Mouse (Mus musculus) embryonic facial prominence, embryonic 11.5 days (tissue): ENCODE data around the gene Cdip1. TPM values are rescaled to one million over a fixed set of nuclear protein-coding genes. Genes with fewer than 3 reads are reported as not detected.

Source experiments
- ATAC-seq: fragments of 200-750 bp; cut with Nextera tagmentation; replicated peaks from 2 replicates; pipeline ENCODE4 v1.8.0; 2017; ENCODE audit warnings: low read depth; ENCODE audit not compliant: insufficient number of reproducible peaks, low FRiP score, low TSS enrichment
- DNase-seq: peaks from one replicate; pipeline ENCODE4 v3.0.0-alpha.2; 2015; ENCODE audit warnings: low spot score
- H3K27ac ChIP-seq: fragments of 300-500 bp; sonication (generic); replicated peaks from 2 replicates; pipeline ENCODE4 v1.5.1; 2014; ENCODE audit warnings: mild to moderate bottlenecking, low read depth, low read length, control low read depth
- H3K27me3 ChIP-seq: fragments of 300-500 bp; sonication (generic); 2 replicates; pipeline ENCODE4 v1.6.1; 2014; ENCODE audit warnings: mild to moderate bottlenecking, low read length, moderate library complexity, mixed read lengths; ENCODE audit not compliant: control insufficient read depth, insufficient read depth
- H3K36me3 ChIP-seq: fragments of 300-500 bp; sonication (generic); replicated peaks from 2 replicates; pipeline ENCODE4 v1.6.1; 2014; ENCODE audit warnings: low read depth, mild to moderate bottlenecking, low read length, moderate library complexity, mixed read lengths; ENCODE audit not compliant: control insufficient read depth, insufficient read depth
- H3K4me1 ChIP-seq: fragments of 300-500 bp; sonication (generic); 2 replicates; pipeline ENCODE4 v1.6.1; 2014; ENCODE audit warnings: low read length, mixed read lengths; ENCODE audit not compliant: control insufficient read depth, insufficient read depth
- H3K4me2 ChIP-seq: fragments of 300-500 bp; sonication (generic); 2 replicates; pipeline ENCODE4 v1.6.1; 2014; ENCODE audit warnings: low read depth, mild to moderate bottlenecking, control low read depth, low read length, moderate library complexity
- H3K4me3 ChIP-seq: fragments of 300-500 bp; sonication (generic); 2 replicates; pipeline ENCODE4 v1.5.1; 2014; ENCODE audit warnings: low read depth, low read length, control low read depth
- H3K9ac ChIP-seq: fragments of 300-500 bp; sonication (generic); replicated peaks from 2 replicates; pipeline ENCODE4 v1.6.1; 2014; ENCODE audit warnings: mild to moderate bottlenecking, control low read depth, low read length
- H3K9me3 ChIP-seq: fragments of 300-500 bp; sonication (generic); replicated peaks from 2 replicates; pipeline ENCODE4 v1.6.1; 2016; ENCODE audit warnings: mild to moderate bottlenecking, low read length, inconsistent platforms, mixed read lengths; ENCODE audit not compliant: control insufficient read depth
- WGBS: fragments of 180-500 bp; shearing (Covaris S2); extraction: QIAGEN DNeasy Blood & Tissue Kit; methylation state at CpG from one replicate; pipeline ENCODE4 v1.1.7; 2014; 5-methylcytosine and 5-hydroxymethylcytosine counted together
- polyA plus RNA-seq: library from polyadenylated mRNA; unstranded; fragments of >200 nt; fragmentation: Nextera tagmentation; extraction: Ambion mirVana; gene quantifications from 2 replicates; pipeline ENCODE4 v1.2.1, GENCODE M21; 2014

Gene Cdip1
- polyA plus RNA-seq, 1 experiment from 2014 or later: 76.1 TPM

DNA sequence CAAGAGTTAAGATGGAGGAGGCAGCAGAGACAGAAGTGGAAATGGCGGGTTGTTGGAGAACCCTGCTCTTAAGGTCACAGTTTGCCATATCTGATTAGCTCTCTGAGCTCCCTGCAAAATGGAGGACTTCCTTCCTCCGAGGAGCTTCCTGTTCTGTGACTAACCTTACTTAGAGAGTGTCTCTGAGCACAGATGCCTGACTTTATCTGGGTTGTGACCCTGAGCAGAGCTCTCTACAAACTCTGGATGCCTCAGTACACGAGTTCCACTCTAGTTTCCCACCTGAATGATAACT lies 67.2 kb downstream of the Cdip1 start:
- Histone ChIP-seq H3K36me3 (no peaks in the 10 kb centered on the region), H3K4me2 (no peak overlapping the region), H3K9ac (no peak overlapping the region), H3K27me3 (no peaks in the 10 kb centered on the region), H3K9me3 (no peaks in the 10 kb centered on the region), H3K4me3 (no peak overlapping the region), H3K4me1 (no peaks in the 10 kb centered on the region), H3K27ac (no peak overlapping the region)
- ATAC-seq (no peak), DNase-seq (no peak)
- 66% methylated on average over 3 of the region's 3 CpGs for WGBS

DNA sequence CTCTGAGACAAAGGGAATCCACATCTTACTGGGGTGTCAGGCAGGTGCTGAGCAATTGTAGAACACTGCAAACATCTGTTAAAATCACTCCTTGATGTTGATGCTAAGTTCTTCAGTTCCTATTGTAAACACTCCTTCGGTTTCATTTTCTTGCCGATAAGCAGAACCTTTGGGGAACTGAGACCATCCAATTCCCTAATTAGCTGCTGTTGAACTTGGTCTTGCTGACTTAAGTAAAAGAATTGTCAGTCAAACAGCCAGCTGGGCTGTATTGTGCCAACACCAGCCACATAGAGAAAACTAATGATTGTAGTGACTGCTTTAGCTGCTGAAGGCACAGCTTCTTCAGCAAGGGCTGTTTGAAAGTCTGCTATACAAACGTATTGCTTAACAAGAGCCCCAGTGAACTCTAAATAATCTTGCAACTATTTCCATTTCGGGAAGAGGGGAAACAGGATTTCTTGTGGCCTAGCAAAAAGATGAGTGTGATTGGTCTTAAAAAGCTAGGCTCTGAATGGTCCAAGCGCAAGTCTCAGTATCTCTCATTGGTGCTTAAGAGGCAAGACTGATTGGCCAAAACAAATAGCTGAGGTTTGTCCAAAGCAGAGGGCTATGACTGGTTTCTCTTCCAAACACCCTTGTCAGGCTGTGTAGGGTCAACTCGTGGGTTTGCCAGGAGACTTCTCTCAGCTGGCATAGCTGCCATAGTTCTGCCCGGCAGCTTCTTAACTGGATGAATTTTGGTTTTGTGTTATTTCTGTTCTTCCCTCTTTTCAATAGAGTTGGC lies 67.8 kb downstream of the Cdip1 start:
- H3K27me3 ChIP-seq: no peaks in the 10 kb centered on the region
- no peak overlapping the region for H3K27ac ChIP-seq
- WGBS: 76% methylated on average over 7 of the region's 7 CpGs
- ATAC-seq: no peak
- DNase-seq: no peak
- no peak overlapping the region for H3K9ac ChIP-seq
- H3K4me3 ChIP-seq: no peak overlapping the region
- no peak overlapping the region for H3K4me2 ChIP-seq
- H3K9me3 ChIP-seq: no peaks in the 10 kb centered on the region
- no peaks in the 10 kb centered on the region for H3K36me3 ChIP-seq
- no peaks in the 10 kb centered on the region for H3K4me1 ChIP-seq

DNA sequence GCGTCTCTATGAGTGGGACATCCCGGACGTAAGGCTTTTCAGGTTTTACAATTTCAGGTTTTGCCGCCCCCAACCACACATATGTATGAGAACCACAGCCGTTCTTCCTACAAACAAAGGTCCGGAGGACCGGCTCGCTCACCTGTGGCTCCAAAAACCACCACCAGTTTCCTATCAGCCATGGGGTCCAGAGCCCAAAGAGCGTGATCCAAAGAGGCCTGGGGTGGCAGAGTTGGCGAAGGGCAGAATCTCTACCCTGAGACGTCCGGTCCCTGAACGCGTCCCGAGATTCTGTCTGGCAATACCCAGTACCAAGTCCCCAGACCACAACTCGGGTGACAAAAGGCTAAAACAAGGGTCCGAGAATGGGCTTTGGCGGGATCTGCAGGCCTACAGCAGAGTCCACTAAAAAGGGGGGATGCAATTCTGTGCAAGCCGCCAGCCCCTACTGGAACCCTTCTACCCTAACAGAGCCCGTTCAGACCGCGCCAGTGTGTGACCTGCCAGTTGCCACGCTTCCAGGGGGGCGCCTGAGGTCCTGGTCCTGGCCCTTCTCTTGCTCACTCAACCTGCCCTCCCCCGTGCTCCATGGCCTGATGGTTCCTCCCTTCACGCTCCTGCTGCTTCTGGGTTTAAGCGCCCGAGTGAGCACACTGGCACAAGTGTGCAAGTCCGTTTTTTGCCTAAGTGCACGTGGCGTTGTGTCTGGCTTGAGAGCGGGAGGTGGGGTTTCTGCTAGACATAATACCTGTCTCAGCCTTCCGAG lies 71.2 kb downstream of the Cdip1 start, which contains the start of gene Nmral1:
TSS of gene Nmral1 (minus strand) at position 604 of the 766 bp plus-strand sequence.
- Histone ChIP-seq H3K9me3 (no peaks in the 10 kb centered on the region), H3K36me3 (peaks cover 2% of the 10 kb centered on the region; the same call in 1 of the 2 replicates)
- 10% methylated on average over 33 of the region's 33 CpGs for WGBS

DNA sequence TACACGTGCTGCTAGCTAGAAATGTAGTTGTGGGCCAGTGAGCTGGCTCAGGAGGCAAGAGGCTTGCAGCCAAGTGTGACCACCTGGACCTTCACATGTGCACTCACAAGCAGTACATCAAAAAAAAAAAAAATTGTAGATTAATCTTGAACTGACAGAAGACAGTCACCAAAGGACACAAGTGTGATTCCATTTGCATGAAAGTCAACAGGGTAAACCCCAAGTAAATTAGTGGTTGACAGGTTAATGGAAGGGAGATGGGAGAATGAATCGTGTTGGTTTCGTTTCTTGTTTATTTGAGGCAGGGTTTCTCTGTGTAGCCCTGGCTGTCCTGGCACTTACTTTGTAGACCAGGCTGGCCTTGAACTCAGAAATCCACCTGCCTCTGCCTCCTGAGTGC lies 72.2 kb downstream of the Cdip1 start:
- no peaks in the 10 kb centered on the region for H3K27me3 ChIP-seq
- peak overlapping the region; percentile 50 for H3K4me3 ChIP-seq
- DNase-seq (no peak), ATAC-seq (no peak)
- H3K4me1 ChIP-seq: no peaks in the 10 kb centered on the region
- peak overlapping the region; percentile 93 for H3K9ac ChIP-seq
- peak overlapping the region; percentile 42 for H3K4me2 ChIP-seq
- no peaks in the 10 kb centered on the region for H3K9me3 ChIP-seq
- H3K27ac ChIP-seq: no peak overlapping the region
- H3K36me3 ChIP-seq: peaks cover 2% of the 10 kb centered on the region; the same call in 1 of the 2 replicates
- 71% methylated on average over 3 of the region's 3 CpGs for WGBS

More for the DNA sequence above, 71.2 kb downstream of the Cdip1 start, which contains the start of gene Nmral1:
- Histone ChIP-seq H3K9ac (peak within 1 kb of the TSS; percentile 93), H3K27ac (peak within 1 kb of the TSS; percentile 75), H3K27me3 (no peaks in the 10 kb centered on the region), H3K4me1 (no peaks in the 10 kb centered on the region), H3K4me3 (peak within 1 kb of the TSS; percentile 50), H3K4me2 (peak within 1 kb of the TSS; percentile 59)
- ATAC-seq: peak; percentile 89
- peak; percentile 85 for DNase-seq

DNA sequence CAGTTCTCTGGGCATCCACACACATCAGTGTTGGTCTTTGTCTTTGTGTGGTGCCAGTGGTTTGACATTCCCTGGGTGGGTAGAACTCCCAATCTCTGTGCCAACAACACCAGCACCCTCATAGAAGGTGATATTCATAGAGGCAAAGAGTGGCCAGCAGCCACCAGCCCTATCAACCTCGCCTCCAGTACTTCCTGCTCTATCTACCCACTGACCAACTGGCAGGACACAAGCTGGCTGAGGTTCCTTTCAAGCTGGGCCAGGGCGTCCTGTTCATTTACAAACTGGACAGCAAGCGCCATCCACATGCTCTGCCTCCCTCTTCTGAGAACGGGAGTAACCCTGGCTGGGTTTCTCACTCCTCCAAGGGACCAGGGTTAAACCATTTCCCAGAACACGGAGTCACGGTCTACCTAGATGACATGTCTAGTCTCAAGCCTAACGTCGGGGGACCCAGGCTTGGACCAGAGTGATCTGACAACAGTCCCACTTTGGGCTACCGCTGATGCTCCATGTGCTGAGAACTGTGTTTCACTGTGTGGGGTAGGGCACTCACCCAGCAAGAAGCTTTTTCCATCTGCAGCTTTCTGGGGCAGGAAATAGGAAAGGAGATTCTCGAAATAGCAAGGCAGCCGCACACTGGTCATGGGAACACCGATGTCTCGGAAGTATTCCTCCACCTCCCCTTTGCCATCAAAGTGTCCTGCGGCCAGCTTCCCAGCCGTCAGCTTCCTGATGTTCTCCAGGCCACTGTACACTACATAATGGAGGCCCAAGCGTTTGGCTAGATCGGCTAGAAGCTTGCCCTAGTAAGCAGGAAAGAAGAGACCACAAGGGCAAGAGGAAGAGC lies 76.0 kb downstream of the Cdip1 start:
- H3K27me3 ChIP-seq: no peaks in the 10 kb centered on the region
- no peaks in the 10 kb centered on the region for H3K9me3 ChIP-seq
- H3K4me1 ChIP-seq: no peaks in the 10 kb centered on the region
- H3K4me2 ChIP-seq: no peak overlapping the region
- WGBS: 93% methylated on average over 17 of the region's 17 CpGs
- no peak overlapping the region for H3K9ac ChIP-seq
- H3K36me3 ChIP-seq: peaks cover 2% of the 10 kb centered on the region
- no peak overlapping the region for H3K27ac ChIP-seq
- ATAC-seq: no peak
- no peak overlapping the region for H3K4me3 ChIP-seq
- DNase-seq: no peak

DNA sequence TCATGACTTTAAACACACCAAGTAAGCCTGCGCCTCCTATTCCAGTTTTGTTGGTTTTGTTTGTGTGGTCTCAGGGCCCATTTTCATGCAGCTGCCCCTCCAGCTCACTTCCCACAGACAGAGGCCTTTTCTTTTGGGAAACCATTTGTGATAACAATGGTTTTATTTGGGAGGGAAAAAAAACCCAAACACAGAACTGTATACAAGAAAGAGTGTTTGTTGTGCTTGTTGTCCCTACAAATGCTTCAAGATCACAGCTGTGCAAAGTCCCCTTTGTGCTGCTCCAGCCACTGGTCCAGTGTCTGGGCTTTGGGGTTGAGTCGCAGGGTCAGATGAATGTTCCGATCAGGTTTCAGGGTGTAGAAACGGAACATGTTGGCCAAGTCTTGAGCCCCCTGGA lies 78.9 kb downstream of the Cdip1 start:
- no peak for DNase-seq
- Histone ChIP-seq H3K4me2 (no peak overlapping the region), H3K9me3 (no peaks in the 10 kb centered on the region), H3K9ac (no peak overlapping the region), H3K4me3 (no peak overlapping the region), H3K4me1 (no peaks in the 10 kb centered on the region), H3K36me3 (peaks cover 2% of the 10 kb centered on the region), H3K27me3 (no peaks in the 10 kb centered on the region), H3K27ac (no peak overlapping the region)
- WGBS: 92% methylated on average over 4 of the region's 4 CpGs
- no peak for ATAC-seq

DNA sequence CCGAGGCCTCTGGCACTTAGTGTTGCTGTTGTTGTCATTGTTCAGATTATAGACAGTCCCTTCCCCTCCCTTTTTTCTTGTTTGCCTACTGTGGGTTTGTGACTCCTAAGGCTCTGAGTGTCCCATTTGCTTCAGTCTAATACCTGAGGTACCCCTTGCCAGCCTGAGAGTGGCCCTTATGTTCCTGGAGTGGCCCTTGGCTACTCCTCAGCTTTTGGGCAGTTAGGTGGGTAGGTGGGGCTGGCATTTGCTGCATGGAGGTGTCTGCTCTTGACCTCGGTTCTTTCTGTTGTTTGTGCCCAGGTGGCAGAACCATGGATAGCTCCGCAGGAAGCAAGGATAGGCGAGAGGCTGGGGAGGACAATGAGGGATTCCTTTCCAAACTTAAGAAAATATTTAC lies 84.6 kb downstream of the Cdip1 start:
- Histone ChIP-seq H3K9me3 (no peaks in the 10 kb centered on the region), H3K4me3 (no peak overlapping the region), H3K9ac (no peak overlapping the region), H3K4me1 (no peaks in the 10 kb centered on the region), H3K27ac (no peak overlapping the region), H3K27me3 (no peaks in the 10 kb centered on the region), H3K36me3 (peaks cover 14% of the 10 kb centered on the region), H3K4me2 (no peak overlapping the region)
- ATAC-seq (no peak), DNase-seq (no peak)
- WGBS: 62% methylated on average over 4 of the region's 4 CpGs
